26 mouse cellular contexts compared by ENCODE assay signal in the genomic region with DNA sequence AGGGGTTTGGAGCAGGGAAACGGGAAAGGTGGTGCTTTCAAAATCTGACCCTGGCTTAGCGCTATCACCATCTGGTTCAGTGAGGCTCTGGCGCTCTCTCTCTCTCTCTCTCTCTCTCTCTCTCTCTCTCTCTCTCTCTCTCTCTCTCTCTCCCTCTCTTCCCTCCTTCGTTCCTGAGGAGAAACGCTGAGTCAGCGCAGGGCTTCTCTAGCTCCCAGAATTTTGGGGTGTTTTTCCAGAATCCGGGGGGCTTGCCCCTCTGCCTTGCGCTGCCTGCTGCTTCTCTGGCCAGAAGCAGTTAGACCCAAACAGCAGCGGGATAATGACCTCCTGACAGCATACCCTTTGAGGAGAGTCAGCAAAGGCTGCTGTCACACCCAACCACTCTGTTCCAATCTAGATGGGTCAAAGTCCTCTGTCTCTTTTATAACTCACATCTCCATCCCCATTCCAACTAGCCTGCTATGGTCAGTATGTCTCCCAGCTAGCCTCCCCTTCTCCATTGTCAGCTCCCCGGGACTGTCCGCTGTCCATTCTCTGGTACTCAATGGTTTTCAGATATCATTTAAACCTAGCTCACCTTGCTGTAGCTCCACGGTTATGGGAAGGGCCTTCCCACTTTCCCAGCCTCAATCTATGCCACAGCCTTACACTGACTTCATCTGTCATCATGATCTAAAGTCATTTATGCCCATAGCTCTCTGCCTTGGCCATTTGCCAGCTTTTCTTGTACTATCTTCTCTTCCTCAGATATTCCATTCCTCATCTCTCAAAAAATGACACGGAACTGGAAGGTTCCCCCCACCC. TPM values are rescaled to one million over a fixed set of nuclear protein-coding genes. Genes with fewer than 3 reads are reported as not detected.
DNase-seq lines count a peak whose midpoint lies in the region; ATAC-seq and TF ChIP-seq lines count a peak whose summit lies in the region.
"Had no signal": no experiment of that assay in that cellular context is flagged by ENCODE, and none has a peak within 500 bp of the region (broad histone marks: within the 10 kb centered on the region; RNA-seq: fewer than 3 reads in every experiment).

No protein-coding gene starts in this region.

- no peak for TF ChIP-seq EP300 in liver, postnatal 0 days (IDR thresholded peaks at IDR 0.05; ENCODE audit: low read depth)

- no peaks in the 10 kb centered on the region for H3K4me1 ChIP-seq in liver, embryonic 11.5 days (replicated peaks; ENCODE audit: control insufficient read depth, insufficient read depth, low read length)
- H3K4me1 ChIP-seq in liver, postnatal 0 days (ENCODE audit: insufficient read depth): peaks cover under 1% of the 10 kb centered on the region; the same call in 1 of the 2 replicates
- H3K4me1 ChIP-seq: forebrain, embryonic 13.5 days; midbrain, embryonic 15.5 days; neural tube, embryonic 15.5 days had no signal

- H3K36me3 ChIP-seq in liver, embryonic 11.5 days (ENCODE audit: control insufficient read depth, insufficient read depth, low read length): no peaks in the 10 kb centered on the region
- no peaks in the 10 kb centered on the region for H3K36me3 ChIP-seq in liver, postnatal 0 days (replicated peaks; ENCODE audit: insufficient read depth, low read length)
- H3K36me3 ChIP-seq: limb, embryonic 13.5 days; liver, embryonic 12.5 days; midbrain, embryonic 15.5 days; neural tube, embryonic 15.5 days had no signal

- H3K9me3 ChIP-seq in liver, embryonic 11.5 days (ENCODE audit: control insufficient read depth, low read length): no peaks in the 10 kb centered on the region
- H3K9me3 ChIP-seq in liver, postnatal 0 days (ENCODE audit: low read length): no peaks in the 10 kb centered on the region
- H3K9me3 ChIP-seq: forebrain, embryonic 13.5 days; limb, embryonic 13.5 days; midbrain, embryonic 15.5 days; neural tube, embryonic 15.5 days had no signal

- no peaks in the 10 kb centered on the region for H3K27me3 ChIP-seq in liver, embryonic 11.5 days (replicated peaks; ENCODE audit: control insufficient read depth, insufficient read depth, low read length)
- no peaks in the 10 kb centered on the region for H3K27me3 ChIP-seq in liver, postnatal 0 days (ENCODE audit: insufficient read depth, low read length)
- H3K27me3 ChIP-seq: forebrain, embryonic 13.5 days; limb, embryonic 13.5 days; midbrain, embryonic 15.5 days; neural tube, embryonic 15.5 days had no signal

- WGBS in liver, embryonic 11.5 days: 87% methylated on average over 13 of the region's 13 CpGs
- 80% methylated on average over 13 of the region's 13 CpGs for WGBS in liver, postnatal 0 days (ENCODE audit: insufficient replicate concordance)

- no peak overlapping the region for H3K4me2 ChIP-seq in liver, embryonic 11.5 days
- H3K4me2 ChIP-seq in liver, postnatal 0 days (ENCODE audit: low read depth, low read length): no peak overlapping the region
- H3K4me2 ChIP-seq: forebrain, embryonic 13.5 days; hindbrain, embryonic 14.5 days; limb, embryonic 13.5 days; liver, embryonic 12.5 days; midbrain, embryonic 15.5 days; neural tube, embryonic 15.5 days had no signal

- no peak for ATAC-seq in liver, embryonic 11.5 days (replicated peaks; ENCODE audit: low FRiP score)
- ATAC-seq in liver, postnatal 0 days: no peak
- 0 out of 2 replicates have a peak, but pooled peaks have one; percentile 47 for ATAC-seq in erythroblast, adult 5-6 weeks (replicated peaks; ENCODE audit: low FRiP score, poor library complexity, severe bottlenecking)
- ATAC-seq: forebrain, embryonic 13.5 days; liver, embryonic 12.5 days; lung, postnatal 0 days; midbrain, embryonic 15.5 days had no signal

- no peak overlapping the region for H3K9ac ChIP-seq in liver, embryonic 11.5 days (ENCODE audit: low read depth, low read length)
- H3K9ac ChIP-seq in liver, postnatal 0 days (replicated peaks): no peak overlapping the region
- H3K9ac ChIP-seq: forebrain, embryonic 13.5 days; hindbrain, embryonic 14.5 days; limb, embryonic 13.5 days; liver, embryonic 12.5 days; midbrain, embryonic 15.5 days; neural tube, embryonic 15.5 days had no signal

- no peak overlapping the region for H3K27ac ChIP-seq in liver, embryonic 11.5 days (ENCODE audit: low read depth, low read length)
- no peak overlapping the region for H3K27ac ChIP-seq in liver, postnatal 0 days (ENCODE audit: low read depth)
- H3K27ac ChIP-seq: forebrain, embryonic 13.5 days; hindbrain, embryonic 14.5 days; limb, embryonic 13.5 days; liver, embryonic 12.5 days; macrophage; midbrain, embryonic 15.5 days; neural tube, embryonic 15.5 days had no signal

- H3K4me3 ChIP-seq in liver, embryonic 11.5 days (ENCODE audit: low read depth, low read length): no peak overlapping the region
- H3K4me3 ChIP-seq in liver, postnatal 0 days (ENCODE audit: low read depth, low read length): no peak overlapping the region
- H3K4me3 ChIP-seq: forebrain, embryonic 13.5 days; limb, embryonic 13.5 days; liver, embryonic 12.5 days; midbrain, embryonic 15.5 days; neural tube, embryonic 15.5 days had no signal

- DNase-seq in cerebellum, postnatal 14 days: peak; percentile 23 to 37
- DNase-seq in cerebellum, postnatal 4 days (ENCODE audit: low spot score in 2 of 2): no peak
- peak; percentile 15 for DNase-seq in liver, embryonic 11.5 days (ENCODE audit: low spot score)
- no peak for DNase-seq in liver, postnatal 0 days
- no peak for DNase-seq in adrenal gland, adult 18-20 months (ENCODE audit: low spot score in 2 of 2)
- DNase-seq in frontal cortex, postnatal 10 days (ENCODE audit: low spot score in 2 of 2): no peak
- DNase-seq: adrenal gland, adult 2 months; cerebellum, adult 2 months; gastrocnemius, postnatal 14 days; kidney, adult 9 months; kidney, postnatal 10 days; layer of hippocampus, adult 9-11 months; lung, adult 18-20 months; retina, postnatal 1 day; right cerebral cortex, postnatal 14 days; thymus, adult 18-20 months; thymus, postnatal 25 days had no signal

- no peak for TF ChIP-seq CTCF in liver, postnatal 0 days (IDR thresholded peaks at IDR 0.05; ENCODE audit: low read depth)

RNA-seq across cellular contexts. Expression of a gene that starts 5.6 kb away (rescaled TPM):
- polyA plus RNA-seq in liver, embryonic 11.5 days (2014; fragmentation: Nextera tagmentation; extraction: Ambion mirVana): 84.1 and 89.8 TPM in 2 replicates
- polyA plus RNA-seq in liver, postnatal 0 days (2015; fragmentation: Nextera tagmentation; extraction: Ambion mirVana): 30.1 and 30.5 TPM in 2 replicates
- 145 and 146 TPM in 2 replicates for total RNA-seq in erythroblast, adult 5-6 weeks (2015; ENCODE audit: low replicate concordance)
- 336 and 395 TPM in 2 replicates for total RNA-seq in erythroblast, adult 5-6 weeks (2017; ENCODE audit: low replicate concordance)
- total RNA-seq in adrenal gland, adult 18-20 months (2021): 100 to 1,000 TPM in 1 of 2 experiments, 10 to 100 TPM in 1; 83.5 to 105 TPM

Comparison
In these comparisons a context has a peak if more than half of its experiments do, and no peak if none do; other contexts are left out.
1. DNase-seq: peak in cerebellum, postnatal 14 days (2 of 2) and liver, embryonic 11.5 days (single experiment); none in cerebellum, postnatal 4 days (0 of 2), liver, postnatal 0 days (single experiment), adrenal gland, adult 18-20 months (0 of 2) and frontal cortex, postnatal 10 days (0 of 2).